Mouse (Mus musculus): ENCODE measurements around the gene Xylt1.

The Xylt1 gene

DNA sequence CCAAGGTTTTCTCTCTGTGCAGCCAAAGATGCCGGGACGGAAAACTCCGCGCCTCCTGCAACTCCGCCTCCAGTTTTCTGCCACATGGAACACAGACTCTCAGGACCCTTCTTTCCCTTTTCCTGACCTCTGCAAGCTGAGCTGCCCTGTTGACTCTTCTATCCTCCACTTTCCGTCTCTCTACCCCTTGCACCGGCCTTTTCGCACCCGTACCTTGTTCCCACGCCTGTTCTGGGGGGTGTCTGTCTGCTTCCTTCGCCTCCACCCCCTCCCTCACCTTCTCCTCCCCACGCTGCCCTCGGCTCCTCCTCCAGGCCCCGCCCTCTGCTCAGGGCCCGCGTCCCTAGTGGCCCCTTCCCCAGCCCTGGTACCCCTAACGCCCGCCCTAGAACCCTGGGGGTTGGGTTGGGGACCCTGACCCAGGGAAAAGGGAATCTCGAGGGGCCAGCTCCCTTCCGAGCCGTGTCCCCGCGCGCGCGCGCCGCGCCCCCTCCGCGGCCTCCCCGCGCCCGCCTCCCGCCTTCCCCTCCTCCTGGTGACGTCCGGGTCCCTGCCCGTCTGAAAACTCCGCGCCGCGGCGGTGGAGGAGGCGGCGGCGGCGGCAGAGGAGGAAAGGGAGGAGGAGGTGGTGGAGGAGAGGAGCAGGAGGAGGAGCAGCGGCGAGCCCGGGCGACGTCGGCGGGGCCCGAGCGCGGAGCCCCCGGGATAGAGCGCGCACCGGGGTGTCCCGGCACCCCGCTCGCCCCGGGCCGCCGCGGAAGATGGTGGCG is at the start of gene Xylt1:
Xylt1 (plus strand) TSS at position 562 of the 770 bp plus-strand sequence.
- DNase-seq (ENCODE audit: low spot score in 2 of 2): peak; percentile 38 to 72

GRCm38 (mm10) chr7:117333936-117334335 is 46.8 kb upstream of the Xylt1 start:
- no peak for DNase-seq (ENCODE audit: low spot score in 2 of 2)

- no peak for DNase-seq (ENCODE audit: low spot score in 2 of 2)
Measured at GRCm38 (mm10) chr7:117356316-117356715, 24.5 kb upstream of the Xylt1 start.

DNA sequence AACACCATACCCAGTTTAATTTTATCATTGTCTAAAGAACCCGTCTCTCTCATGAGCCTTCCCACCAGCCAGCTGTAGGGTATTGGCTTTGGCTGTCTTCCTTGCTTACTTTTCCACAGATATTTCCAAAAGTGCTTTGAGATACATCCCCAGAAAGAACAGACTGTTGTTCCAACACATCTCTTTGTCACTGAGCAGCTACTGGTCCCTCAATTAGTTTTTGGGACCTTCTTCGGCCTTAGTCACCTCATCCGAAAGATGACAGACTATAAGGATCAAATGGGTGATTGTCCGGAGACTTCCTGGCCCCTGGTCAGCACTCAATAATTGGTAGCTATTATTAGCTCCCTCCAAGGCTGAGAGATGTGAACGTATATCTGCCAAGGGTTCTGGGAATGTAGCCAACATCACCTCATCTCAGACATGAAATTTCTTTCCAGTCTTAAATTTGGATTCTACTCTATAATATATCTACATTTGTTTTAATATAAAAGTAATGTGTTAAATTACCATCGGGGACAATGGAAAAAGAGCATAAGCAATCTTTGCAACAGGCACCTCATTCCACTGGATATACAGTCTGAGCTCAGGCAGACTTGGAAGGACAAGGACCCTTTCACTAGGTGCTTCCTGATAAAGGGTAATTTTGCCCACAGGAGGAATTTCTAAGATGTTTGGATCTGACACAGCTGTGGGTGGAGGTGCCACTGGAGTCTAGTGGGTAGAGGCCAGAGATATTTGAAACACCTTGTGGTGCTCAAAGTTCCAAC is 23.2 kb upstream of the Xylt1 start:
- no peak for DNase-seq (ENCODE audit: low spot score in 2 of 2)

DNA sequence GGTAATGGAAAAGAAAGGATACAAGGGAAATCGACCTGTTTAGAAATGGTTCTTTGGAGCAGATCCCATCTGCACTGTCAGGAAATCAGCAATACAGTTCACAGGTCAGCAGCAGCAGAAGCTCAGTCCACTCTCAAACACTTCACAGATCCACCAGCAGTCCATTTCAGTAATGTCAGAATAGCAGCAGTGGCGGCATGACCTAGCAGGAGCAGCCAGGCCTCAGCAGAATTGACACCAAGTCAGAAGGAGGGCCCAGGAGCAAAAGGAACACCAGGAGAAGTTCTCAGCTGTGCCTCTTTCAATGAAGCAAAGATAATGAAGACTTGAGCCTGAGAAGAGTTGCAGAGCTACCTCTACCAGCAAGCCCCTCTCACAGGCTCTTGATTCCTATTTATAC is 19.5 kb upstream of the Xylt1 start:
- DNase-seq (ENCODE audit: low spot score in 2 of 2): no peak

GRCm38 (mm10) chr7:117362493-117362892 is 18.3 kb upstream of the Xylt1 start:
- DNase-seq (ENCODE audit: low spot score in 2 of 2): no peak

DNA sequence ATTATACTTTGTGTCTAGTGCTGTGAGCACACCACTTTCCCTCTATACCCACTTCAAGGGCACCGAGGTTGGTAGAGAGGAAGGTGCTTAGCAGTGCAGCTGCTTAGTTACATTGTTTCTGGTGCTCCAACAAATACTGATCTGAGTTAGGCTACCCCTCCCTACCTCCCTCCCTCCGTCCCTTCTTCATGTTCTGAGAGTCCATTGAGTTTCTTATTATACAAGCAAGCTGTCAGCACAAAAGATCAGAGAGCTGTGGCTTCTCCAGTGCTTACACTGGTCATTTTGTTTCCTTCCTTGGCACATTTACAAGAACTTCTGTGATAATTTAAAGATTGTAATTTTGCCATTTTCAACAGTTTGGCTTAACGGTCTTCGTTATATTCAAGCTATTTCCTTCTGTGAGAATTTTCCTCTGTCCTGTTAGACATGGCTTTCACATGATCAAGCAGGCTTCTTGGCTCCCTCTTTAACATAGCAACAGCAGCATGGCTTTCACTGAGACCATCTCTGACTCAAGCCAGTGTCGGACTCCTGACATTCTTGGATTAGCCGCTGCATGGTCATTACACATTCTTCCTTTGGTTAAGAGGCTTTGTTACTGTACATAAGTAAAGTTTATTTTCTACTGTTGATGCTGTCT is 12.0 kb upstream of the Xylt1 start:
- no peak for DNase-seq (ENCODE audit: low spot score in 2 of 2)

GRCm38 (mm10) chr7:117369290-117369941 is 11.4 kb upstream of the Xylt1 start:
- DNase-seq (ENCODE audit: low spot score in 2 of 2): no peak

DNA sequence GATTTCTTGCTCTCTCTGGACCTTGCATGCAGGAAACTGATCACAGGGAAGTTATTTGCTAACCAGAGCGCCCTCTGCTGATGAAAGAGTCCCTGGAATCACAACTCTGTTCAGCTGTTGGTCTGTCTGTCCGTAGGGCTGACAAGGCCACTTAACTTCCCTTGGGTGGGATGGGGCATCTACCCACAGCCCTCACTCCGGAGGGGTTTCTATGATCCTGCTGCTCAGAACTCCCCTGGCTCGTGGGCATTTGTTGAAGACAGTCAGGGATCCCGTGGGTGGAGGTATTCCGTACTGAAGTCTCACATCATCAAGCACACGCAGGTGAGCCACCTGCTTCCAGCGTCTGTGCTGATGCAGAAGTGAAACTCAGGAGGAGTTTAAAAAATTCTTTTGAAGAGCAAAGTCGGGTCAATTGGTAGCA is 4.9 kb upstream of the Xylt1 start:
- DNase-seq (ENCODE audit: low spot score in 2 of 2): peak; percentile 26 to 77

GRCm38 (mm10) chr7:117377138-117377537 is 3.6 kb upstream of the Xylt1 start:
- no peak for DNase-seq (ENCODE audit: low spot score in 2 of 2)

- DNase-seq (ENCODE audit: low spot score in 2 of 2): no peak
Measured at GRCm38 (mm10) chr7:117380036-117380417, 752 bp upstream of the Xylt1 start.

GRCm38 (mm10) chr7:117381188-117381981 is 606 bp downstream of the Xylt1 start:
- peak in 1 of 2 experiments; percentile 40 for DNase-seq (ENCODE audit: low spot score in 2 of 2)

- peak in 1 of 2 experiments; percentile 10 for DNase-seq (ENCODE audit: low spot score in 2 of 2)
Measured at GRCm38 (mm10) chr7:117382006-117382405, 1.2 kb downstream of the Xylt1 start.

- peak in 1 of 2 experiments; percentile 24 for DNase-seq (ENCODE audit: low spot score in 2 of 2)
Measured at GRCm38 (mm10) chr7:117383147-117383940, 2.6 kb downstream of the Xylt1 start.

DNA sequence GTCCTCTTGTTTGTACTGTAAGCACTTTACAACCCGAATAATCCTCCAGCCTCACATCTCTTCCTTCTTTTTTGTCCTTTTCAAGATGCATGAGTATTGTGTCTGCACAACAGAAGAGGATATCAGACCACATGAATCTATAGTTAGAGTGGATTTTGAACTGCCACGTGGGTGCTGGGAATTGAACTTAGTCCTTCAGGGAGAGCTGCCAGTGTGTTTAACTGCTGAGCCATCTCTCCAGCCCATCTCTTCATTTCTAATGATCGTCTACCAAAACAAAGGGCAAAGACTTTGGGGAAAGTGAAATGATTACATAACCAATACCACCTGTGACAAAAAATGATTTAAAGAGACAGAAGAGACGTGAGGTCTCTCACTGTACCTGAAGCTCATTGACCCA is 5.6 kb downstream of the Xylt1 start:
- DNase-seq (ENCODE audit: low spot score in 2 of 2): no peak

DNA sequence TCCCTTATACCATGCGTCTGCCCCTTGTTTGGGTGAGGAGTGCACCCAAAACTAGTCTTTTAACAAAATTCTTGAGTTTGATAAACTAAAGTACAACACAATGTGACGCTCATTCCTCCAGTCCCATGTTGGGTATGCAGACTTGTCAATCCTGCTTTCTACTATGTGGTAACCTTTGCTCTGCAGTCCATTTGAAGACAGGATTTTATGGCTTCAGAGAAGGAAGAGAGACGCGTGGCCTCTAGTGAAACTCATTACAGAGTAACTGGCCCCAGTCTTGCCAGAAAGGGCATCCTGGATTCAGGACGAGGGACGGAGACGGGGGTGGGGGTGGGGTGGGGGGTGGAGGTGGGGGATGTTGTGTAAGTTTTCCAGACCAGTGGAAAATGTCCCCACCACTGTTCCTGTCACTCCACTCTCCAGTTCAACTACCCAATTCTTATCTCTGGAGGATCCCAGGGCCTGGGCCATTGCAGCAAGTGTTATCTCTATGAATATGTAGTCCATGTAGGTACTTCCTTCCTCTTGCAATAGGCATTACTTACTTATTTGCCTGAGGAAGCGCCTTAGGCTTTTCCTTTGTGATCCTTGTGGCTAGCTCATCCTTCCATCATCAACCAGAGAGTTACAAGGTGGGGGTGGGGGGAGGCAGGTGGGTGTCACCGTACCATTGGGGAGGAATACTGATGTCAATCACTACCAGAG is 7.7 kb downstream of the Xylt1 start:
- DNase-seq (ENCODE audit: low spot score in 2 of 2): no peak

GRCm38 (mm10) chr7:117389048-117389447 is 8.3 kb downstream of the Xylt1 start:
- DNase-seq (ENCODE audit: low spot score in 2 of 2): no peak

DNA sequence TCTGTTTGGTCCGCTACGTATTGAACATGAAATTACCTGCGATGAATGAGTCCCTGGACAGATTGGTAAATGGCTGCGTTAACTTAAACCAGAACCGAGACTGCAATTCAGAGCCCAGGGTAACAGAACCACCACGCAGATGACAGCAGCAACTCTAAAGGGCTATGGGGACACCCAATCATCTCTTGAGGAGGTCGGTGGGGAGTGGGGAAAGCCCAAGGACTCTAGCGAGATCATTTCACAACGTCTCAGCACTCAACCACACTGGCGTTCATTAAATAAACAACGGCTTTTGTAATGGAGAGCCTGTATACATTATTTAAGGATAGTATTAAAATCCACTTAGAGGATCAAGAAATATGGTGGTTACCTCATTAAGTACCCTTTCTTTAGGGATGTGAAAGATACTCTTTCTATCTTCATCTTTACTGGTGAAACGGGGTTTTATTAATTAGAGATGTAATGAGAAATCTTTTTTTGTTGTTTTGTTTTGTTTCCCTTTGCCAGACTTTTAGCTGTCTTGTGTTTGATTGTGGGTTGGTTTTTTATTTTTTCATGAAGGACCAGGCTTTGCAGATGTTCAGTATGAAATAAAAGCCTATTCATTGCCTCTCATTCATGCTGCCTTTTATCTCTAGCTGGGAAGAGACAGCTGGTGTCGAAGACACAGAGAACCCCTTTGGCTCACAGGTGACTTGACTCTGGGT is 12.2 kb downstream of the Xylt1 start:
- DNase-seq (ENCODE audit: low spot score in 2 of 2): no peak

- peak; percentile 56 to 63 for DNase-seq (ENCODE audit: low spot score in 2 of 2)
Measured at GRCm38 (mm10) chr7:117393976-117394375, 13.2 kb downstream of the Xylt1 start.

All from natural killer cell, adult 2 months (primary cell).